Mouse (Mus musculus): ENCODE measurements at regions not wholly inside any gene's neighbourhood (a gene's known extent, or its start where the extent isn't known, plus 50 kb on each side); places are given as distances from the start of the nearest gene placed in this dataset.

DNA sequence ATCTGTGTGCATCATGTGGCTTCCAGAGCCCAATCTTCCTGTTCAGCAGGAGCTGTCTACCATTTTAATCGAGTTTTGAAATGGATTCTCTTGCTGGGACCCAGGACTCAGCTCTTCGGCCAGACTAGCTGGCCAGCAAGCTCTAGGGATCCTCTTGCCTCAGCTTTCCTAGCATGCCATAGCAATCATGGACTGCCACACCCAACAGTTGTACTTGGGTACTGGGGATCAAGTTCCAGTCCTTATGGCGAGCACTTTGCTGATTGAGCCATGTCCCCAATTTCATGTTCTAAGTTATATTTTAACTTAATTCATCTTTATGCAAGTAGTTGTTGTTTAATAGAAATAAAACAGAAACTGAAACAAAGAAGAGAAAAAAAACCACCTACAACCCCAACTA, 202.1 kb downstream of the Bmp2 start:
- Histone ChIP-seq H3K4me1 (ENCODE audit: insufficient read depth, low read depth, low read length) (no peaks in the 10 kb centered on the region), H3K4me3 (ENCODE audit: low read depth, low read length) (no peak overlapping the region), H3K36me3 (replicated peaks) (no peaks in the 10 kb centered on the region), H3K9me3 (replicated peaks) (peaks cover 7% of the 10 kb centered on the region), H3K27me3 (ENCODE audit: insufficient read depth, low read length) (no peaks in the 10 kb centered on the region)
- DNase-seq (ENCODE audit: low spot score), result no peak
- ATAC-seq (ENCODE audit: extremely low read depth, insufficient number of reproducible peaks, low FRiP score, poor library complexity, severe bottlenecking), result no peak
- TF ChIP-seq CTCF (IDR thresholded peaks at IDR 0.05; ENCODE audit: low read depth, low read length) (no peak), POLR2AphosphoS5 (IDR thresholded peaks at IDR 0.05; ENCODE audit: insufficient replicate concordance, low read depth, low read length) (no peak), GATA1 (IDR thresholded peaks at IDR 0.05; ENCODE audit: borderline replicate concordance, low read length) (no peak), TAL1 (conservative IDR thresholded peaks at IDR 0.05; ENCODE audit: low read depth, low read length) (no peak)

DNA sequence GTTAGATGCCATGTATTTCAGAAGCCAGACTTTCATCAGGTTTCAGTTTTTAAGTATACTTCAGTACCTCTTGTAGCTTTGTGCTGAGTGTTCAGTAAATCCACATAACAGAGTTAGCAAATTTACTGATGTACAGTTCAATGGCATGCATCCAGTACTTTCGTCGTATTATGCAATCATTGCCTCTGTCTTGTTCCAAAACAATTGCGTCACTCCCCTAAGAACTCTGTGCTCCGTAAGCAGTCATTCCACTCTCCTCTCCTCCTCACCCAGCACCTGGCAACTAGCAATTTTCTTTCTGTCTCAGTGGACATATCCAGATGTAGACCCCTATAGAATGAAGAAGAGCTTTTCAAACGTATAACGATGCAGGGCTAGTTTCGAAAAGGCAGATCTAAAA, 209.5 kb downstream of the Bmp2 start:
- H3K4me3 ChIP-seq (ENCODE audit: low read depth, low read length), result no peak overlapping the region
- no peak for DNase-seq (ENCODE audit: low spot score)

GRCm38 (mm10) chr2:133768546-133768945, 216.6 kb downstream of the Bmp2 start:
- ATAC-seq (ENCODE audit: extremely low read depth, insufficient number of reproducible peaks, low FRiP score, poor library complexity, severe bottlenecking), result no peak
- Histone ChIP-seq H3K9me3 (replicated peaks) (peaks cover 18% of the 10 kb centered on the region), H3K4me3 (ENCODE audit: low read depth, low read length) (no peak overlapping the region), H3K36me3 (replicated peaks) (no peaks in the 10 kb centered on the region), H3K4me1 (ENCODE audit: insufficient read depth, low read depth, low read length) (no peaks in the 10 kb centered on the region), H3K27me3 (ENCODE audit: insufficient read depth, low read length) (no peaks in the 10 kb centered on the region)
- no peak for DNase-seq (ENCODE audit: low spot score)
- TF ChIP-seq CTCF (IDR thresholded peaks at IDR 0.05; ENCODE audit: low read depth, low read length) (no peak), GATA2 (IDR thresholded peaks at IDR 0.05; ENCODE audit: borderline replicate concordance, low read depth, low read length) (no peak), GATA1 (IDR thresholded peaks at IDR 0.05; ENCODE audit: borderline replicate concordance, low read length) (no peak), TAL1 (conservative IDR thresholded peaks at IDR 0.05; ENCODE audit: low read depth, low read length) (no peak), POLR2AphosphoS5 (IDR thresholded peaks at IDR 0.05; ENCODE audit: insufficient replicate concordance, low read depth, low read length) (no peak)

More for the DNA sequence above, 209.5 kb downstream of the Bmp2 start:
- Histone ChIP-seq H3K27me3 (ENCODE audit: insufficient read depth, low read length) (no peaks in the 10 kb centered on the region), H3K4me1 (ENCODE audit: insufficient read depth, low read depth, low read length) (no peaks in the 10 kb centered on the region), H3K36me3 (replicated peaks) (no peaks in the 10 kb centered on the region), H3K9me3 (replicated peaks) (peaks cover 33% of the 10 kb centered on the region)
- no peak for TF ChIP-seq GATA1 (IDR thresholded peaks at IDR 0.05; ENCODE audit: borderline replicate concordance, low read length)
- no peak for TF ChIP-seq GATA2 (IDR thresholded peaks at IDR 0.05; ENCODE audit: borderline replicate concordance, low read depth, low read length)
- no peak for ATAC-seq (ENCODE audit: extremely low read depth, insufficient number of reproducible peaks, low FRiP score, poor library complexity, severe bottlenecking)

- H3K4me3 ChIP-seq (ENCODE audit: low read depth, low read length), result no peak overlapping the region
- no peak for TF ChIP-seq TAL1 (conservative IDR thresholded peaks at IDR 0.05; ENCODE audit: low read depth, low read length)
- no peak for TF ChIP-seq CTCF (IDR thresholded peaks at IDR 0.05; ENCODE audit: low read depth, low read length)
- no peak for TF ChIP-seq POLR2AphosphoS5 (IDR thresholded peaks at IDR 0.05; ENCODE audit: insufficient replicate concordance, low read depth, low read length)
- TF ChIP-seq GATA2 (IDR thresholded peaks at IDR 0.05; ENCODE audit: borderline replicate concordance, low read depth, low read length), result no peak
- no peak for TF ChIP-seq GATA1 (IDR thresholded peaks at IDR 0.05; ENCODE audit: borderline replicate concordance, low read length)
- no peak for DNase-seq (ENCODE audit: low spot score)
- H3K27me3 ChIP-seq (ENCODE audit: insufficient read depth, low read length), result no peaks in the 10 kb centered on the region
- H3K4me1 ChIP-seq (ENCODE audit: insufficient read depth, low read depth, low read length), result no peaks in the 10 kb centered on the region
- H3K9me3 ChIP-seq (replicated peaks), result 0 out of 2 replicates have a peak, but pooled peaks cover 5% of the 10 kb centered on the region
- H3K36me3 ChIP-seq (replicated peaks), result no peaks in the 10 kb centered on the region
- no peak for ATAC-seq (ENCODE audit: extremely low read depth, insufficient number of reproducible peaks, low FRiP score, poor library complexity, severe bottlenecking)
These were observed 231.8 kb downstream of the Bmp2 start for GRCm38 (mm10) chr2:133783588-133784342.

- TF ChIP-seq POLR2AphosphoS5 (IDR thresholded peaks at IDR 0.05; ENCODE audit: insufficient replicate concordance, low read depth, low read length), result no peak
- no peak overlapping the region for H3K4me3 ChIP-seq (ENCODE audit: low read depth, low read length)
- no peak for ATAC-seq (ENCODE audit: extremely low read depth, insufficient number of reproducible peaks, low FRiP score, poor library complexity, severe bottlenecking)
These were observed 239.1 kb downstream of the Bmp2 start for GRCm38 (mm10) chr2:133791031-133791430.

DNA sequence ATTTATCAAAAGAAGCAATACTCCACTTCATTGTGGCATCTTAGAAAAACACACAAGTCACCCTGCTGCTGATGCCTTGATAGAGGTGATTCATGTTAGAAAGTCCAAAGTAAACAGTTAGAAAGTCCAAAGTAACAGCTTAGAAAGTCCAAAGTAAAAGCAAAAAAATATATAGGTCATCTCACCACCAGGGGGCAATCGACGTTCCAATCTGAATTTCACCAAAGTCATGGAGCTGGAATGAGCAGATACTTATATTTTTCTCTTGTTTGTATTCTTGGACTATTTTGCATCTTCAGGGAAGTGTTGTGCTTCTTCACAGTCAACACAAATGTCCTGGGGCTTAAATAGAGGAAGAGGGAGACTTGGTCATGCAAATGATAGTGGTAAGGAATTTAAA, 241.3 kb downstream of the Bmp2 start:
- H3K4me3 ChIP-seq (ENCODE audit: low read depth, low read length), result no peak overlapping the region
- ATAC-seq (ENCODE audit: extremely low read depth, insufficient number of reproducible peaks, low FRiP score, poor library complexity, severe bottlenecking), result no peak
- no peak for DNase-seq (ENCODE audit: low spot score)
- H3K27me3 ChIP-seq (ENCODE audit: insufficient read depth, low read length), result no peaks in the 10 kb centered on the region
- no peak for TF ChIP-seq TAL1 (conservative IDR thresholded peaks at IDR 0.05; ENCODE audit: low read depth, low read length)
- TF ChIP-seq GATA2 (IDR thresholded peaks at IDR 0.05; ENCODE audit: borderline replicate concordance, low read depth, low read length), result no peak
- no peak for TF ChIP-seq POLR2AphosphoS5 (IDR thresholded peaks at IDR 0.05; ENCODE audit: insufficient replicate concordance, low read depth, low read length)
- no peak for TF ChIP-seq GATA1 (IDR thresholded peaks at IDR 0.05; ENCODE audit: borderline replicate concordance, low read length)
- no peak for TF ChIP-seq CTCF (IDR thresholded peaks at IDR 0.05; ENCODE audit: low read depth, low read length)
- no peaks in the 10 kb centered on the region for H3K36me3 ChIP-seq (replicated peaks)
- H3K4me1 ChIP-seq (ENCODE audit: insufficient read depth, low read depth, low read length), result no peaks in the 10 kb centered on the region
- peaks cover 9% of the 10 kb centered on the region for H3K9me3 ChIP-seq (replicated peaks)

More at GRCm38 (mm10) chr2:133791031-133791430, 239.1 kb downstream of the Bmp2 start:
- Histone ChIP-seq H3K36me3 (replicated peaks) (no peaks in the 10 kb centered on the region), H3K4me1 (ENCODE audit: insufficient read depth, low read depth, low read length) (no peaks in the 10 kb centered on the region), H3K27me3 (ENCODE audit: insufficient read depth, low read length) (no peaks in the 10 kb centered on the region), H3K9me3 (replicated peaks) (peaks cover 12% of the 10 kb centered on the region)
- DNase-seq (ENCODE audit: low spot score), result no peak
